Mouse (Mus musculus): ENCODE results near the gene Pa2g4. TPM values are rescaled to one million over a fixed set of nuclear protein-coding genes. Genes with fewer than 3 reads are reported as not detected.
A peak's percentile ranks its signal among the peaks of the same experiment; 100 is the strongest.
"Not testable (repeated sequence)": the region's sequence is repeated elsewhere in the genome, so short reads cannot be mapped to it uniquely, and the experiment has no call there.

Pa2g4 gene
- total RNA-seq, 2 experiments from 2014 or later: 43.4 to 50.5 TPM

DNA sequence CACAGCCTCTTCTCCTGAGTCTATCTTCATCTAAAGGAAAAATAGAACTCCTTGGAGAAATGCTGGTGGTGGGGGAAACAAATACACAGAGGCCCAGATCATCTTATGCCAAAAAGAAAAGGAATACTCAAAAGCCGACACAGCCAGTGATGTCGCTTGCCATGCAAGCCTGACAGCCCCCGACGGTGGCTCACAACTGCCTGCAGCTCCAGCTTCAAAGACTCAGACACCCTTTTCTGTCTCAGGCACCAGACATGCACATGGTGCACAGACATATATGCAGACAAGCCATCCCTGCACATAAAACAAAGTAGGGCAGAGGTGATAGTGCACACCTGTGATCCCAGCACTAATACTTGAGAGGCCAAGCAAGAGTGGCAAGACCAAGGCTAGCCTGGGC lies 13.9 kb upstream of the Pa2g4 start:
- intact Hi-C loops (cut with DNase I): no loop called here
- DNase-seq: no peak

DNA sequence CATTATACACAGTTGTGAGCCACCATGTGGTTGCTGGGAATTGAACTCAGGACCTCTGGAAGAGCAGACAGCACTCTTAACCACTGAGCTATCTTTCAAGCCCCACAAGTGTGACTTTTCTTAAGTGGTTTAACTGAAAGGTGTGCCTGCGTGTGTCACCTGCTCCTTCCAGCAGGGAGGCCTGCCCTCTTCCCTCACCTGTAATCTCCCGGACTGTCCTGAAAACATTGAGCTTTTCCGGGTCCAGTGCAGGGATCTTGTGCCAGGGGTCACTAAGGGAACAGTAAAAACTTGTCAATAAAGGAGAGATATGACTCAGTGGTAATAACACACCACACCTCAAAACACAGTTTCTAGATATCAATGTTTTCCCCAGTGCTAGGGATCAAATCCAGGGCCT lies 13.5 kb upstream of the Pa2g4 start:
- DNase-seq: no peak
- intact Hi-C loops (cut with DNase I): no loop called here

DNA sequence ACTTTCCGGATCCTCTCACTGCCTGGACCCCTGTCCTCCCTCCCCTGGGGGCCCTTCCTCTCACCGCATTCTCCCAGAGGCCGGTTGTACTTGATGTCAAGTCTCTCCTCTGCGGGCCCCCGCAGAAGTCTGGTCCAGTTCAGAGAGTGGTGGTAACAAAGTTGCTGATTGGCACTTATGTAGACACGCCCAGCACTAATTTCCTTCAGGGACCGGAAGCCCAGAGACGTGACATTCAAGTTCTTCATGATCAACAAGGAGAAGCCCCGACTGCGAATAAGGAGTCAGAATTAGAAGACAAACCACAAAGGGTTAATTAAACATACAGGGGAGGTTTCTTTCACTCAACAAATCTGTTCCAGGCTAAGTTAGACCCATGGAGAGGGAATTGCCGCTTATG lies 12.5 kb upstream of the Pa2g4 start:
- no peak for DNase-seq
- intact Hi-C loops (cut with DNase I): no loop called here

DNA sequence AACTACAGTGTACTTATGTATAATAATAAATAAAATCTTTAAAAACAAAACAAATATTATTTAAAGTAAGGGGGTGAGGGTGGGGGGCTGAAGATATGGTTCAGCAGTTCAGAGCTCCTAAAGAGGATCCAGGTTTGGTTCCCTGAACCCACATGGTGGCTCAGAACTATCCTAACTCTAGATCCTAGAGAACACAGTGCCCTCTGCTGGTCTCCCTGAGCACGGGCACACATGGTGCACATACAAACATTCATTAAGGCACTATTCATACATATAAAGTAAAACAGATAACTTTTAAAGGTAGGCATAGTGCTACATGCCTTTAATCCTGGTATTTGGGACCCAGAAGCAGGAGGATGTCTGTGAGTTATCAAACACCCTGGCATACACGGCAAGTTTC lies 9.3 kb upstream of the Pa2g4 start:
- intact Hi-C loops (cut with DNase I): no loop called here

DNA sequence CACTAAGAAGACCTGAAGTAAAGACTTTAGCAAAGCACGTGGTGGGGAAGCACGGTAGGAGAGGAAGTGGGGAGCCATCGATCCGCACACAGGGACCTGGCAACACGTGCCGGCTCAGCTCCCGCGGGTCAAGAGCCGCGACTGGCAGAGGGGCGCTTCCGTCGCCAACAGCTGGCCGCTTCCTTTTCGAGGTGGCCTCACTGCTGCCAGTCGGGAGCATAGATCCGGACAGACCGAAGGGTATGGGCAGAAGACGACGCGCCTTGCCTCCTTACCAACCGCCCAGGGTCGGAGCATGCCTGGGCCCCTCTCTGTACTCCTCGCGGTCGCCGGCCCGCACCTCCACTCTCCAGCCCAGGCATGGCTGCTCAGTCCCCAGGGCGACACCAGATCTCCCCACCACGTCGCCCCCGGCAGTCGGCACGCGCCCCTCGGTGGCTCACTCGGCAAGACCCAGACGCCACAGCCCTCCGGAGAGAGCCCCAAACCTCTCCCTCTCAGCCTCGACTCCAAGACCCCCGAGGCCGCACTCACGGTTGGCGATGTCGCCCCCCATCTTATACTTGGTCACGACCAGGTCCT lies 490 bp downstream of the Pa2g4 start:
- intact Hi-C loops (cut with DNase I): loop anchor here (1.0 to 5.0 kb wide), 3 partner anchors 15 to 107 kb away; partner anchors contain the start of gene Suox
- peak in 1 of 2 experiments; percentile 16 for DNase-seq

More for the DNA sequence above, 9.3 kb upstream of the Pa2g4 start:
- DNase-seq: no peak

DNA sequence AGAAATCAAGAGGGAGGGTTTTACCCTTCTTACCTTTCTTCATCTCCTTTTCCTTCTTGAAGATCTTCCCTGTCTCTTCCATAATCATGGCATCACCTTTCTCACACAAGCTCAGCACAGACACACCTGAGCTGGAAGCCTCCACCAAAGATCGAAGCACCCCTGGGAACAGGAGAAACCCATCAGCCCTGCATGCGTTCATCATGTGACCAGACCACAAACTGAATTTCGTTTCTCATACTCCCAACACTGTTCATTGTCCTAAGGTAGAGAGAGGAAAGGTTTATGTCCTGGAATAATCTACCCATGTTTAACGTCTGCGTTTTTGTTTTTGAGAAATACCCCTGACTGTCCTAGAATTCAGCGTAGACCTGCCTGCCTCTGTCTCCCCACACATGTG lies 2.2 kb downstream of the Pa2g4 start:
- no peak for DNase-seq
- intact Hi-C loops (cut with DNase I): no loop called here

DNA sequence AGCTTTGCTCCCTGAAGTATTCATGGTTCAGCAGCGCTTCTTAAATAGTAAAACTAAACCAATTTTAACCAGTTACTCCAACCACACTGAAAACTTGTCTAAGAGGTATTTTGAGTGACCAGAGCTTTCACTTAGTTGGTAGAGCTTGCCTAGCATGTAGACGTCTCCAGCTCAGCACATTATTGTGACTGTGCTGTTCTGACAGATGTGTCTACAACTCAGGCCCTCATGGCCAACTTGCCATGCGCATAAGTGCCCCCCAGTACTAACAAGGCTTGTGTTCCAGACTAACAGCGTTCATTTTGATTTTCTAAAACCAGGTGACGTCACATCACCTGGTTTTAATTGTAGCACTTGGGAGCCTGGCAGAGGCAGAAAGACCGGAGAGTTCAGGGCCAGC lies 8.8 kb downstream of the Pa2g4 start:
- intact Hi-C loops (cut with DNase I): no loop called here
- no peak for DNase-seq

DNA sequence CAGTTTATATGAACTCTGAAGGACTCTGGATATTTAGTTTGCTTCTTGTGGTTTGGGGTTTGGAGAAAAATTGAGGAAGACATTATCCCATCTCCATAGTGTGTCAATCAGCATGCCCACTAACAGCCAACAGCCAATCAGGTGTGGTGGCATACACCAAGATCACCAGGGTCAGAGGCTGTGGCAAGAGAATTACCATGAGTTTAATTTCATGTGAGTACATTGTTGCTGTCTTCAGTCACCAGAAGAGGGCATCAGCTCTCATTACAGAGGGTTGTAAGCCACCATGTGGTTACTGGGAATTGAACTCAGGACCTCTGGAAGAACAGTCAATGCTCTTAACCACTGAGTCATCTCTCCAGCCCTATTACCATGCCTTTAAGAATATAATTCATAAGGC lies 9.5 kb downstream of the Pa2g4 start:
- intact Hi-C loops (cut with DNase I): no loop called here
- no peak for DNase-seq

DNA sequence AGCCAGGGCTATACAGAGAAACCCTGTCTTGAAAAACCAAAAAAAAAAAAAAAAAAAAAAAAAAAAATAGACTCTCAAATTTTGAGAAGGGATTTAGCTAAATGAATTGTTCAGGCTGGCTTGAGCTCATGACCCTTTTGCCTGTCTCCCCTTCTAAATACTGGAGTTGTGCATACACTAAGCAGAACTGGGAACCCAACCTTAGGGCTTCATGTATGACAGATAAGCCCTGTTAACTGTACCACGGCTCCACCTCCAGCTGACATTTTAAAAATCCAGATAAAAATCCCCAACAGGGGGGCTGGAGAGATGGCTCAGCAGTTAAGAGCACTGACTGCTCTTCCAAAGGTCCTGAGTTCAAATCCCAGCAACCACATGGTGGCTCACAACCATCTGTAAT lies 10.2 kb downstream of the Pa2g4 start:
- DNase-seq; intact Hi-C loops (cut with DNase I): not testable (repeated sequence)

DNA sequence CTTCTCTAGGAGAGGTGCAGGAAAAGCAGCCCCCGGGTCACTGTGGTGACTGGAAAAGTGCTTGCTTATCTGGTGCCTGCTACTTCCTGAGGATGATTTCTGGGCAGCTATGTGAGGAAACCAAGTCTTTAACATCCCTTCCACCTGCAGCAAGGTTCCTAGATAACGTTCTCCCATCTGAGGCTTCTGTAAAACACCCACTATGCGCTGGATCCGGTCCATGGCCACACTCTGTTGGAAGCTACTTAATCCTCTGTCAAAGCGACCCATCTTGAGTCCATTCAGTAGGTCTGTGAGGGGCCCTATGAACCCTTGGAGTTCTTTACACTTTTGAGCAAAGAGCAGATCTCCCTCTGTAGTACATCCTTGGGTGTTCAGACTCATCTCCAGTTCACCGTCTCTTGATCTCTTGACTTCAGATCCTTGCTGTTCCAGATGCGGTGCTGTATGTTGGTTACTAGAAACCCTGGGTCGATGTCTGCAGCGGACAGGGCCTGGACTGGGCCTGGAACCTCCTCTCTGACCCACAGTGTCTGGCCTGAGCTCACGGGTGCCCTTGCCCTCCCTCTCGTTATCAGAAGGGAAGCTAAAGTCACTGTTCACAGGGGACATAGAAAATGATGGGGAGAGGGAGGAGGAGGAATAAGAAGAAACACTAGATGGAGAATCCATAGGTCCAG lies 15.5 kb downstream of the Pa2g4 start:
- DNase-seq: not testable (repeated sequence)
- intact Hi-C loops (cut with DNase I): loop anchor here (1.0 to 5.0 kb wide), 5 partner anchors 15 to 122 kb away; partner anchors contain the start of genes Pa2g4, Rps26 and Suox

DNA sequence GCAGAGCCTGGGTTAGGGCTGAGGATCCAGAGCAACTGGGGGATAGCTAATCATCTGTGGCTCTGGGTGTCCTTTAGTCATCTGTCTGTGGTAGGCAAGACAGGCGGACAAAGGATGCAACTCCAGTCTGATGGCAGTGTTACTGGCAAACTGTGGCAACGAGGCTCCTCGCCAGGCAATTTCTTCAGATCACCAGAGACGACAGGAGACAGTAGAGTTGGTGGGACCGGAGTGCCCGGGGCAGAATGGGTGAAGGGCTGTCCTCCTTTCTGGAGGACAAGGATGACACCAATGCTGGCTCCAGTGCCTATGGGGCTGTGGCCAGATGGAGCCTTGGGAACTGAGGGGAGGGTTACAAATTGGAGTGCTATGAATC lies 16.1 kb downstream of the Pa2g4 start:
- not testable (repeated sequence) for DNase-seq
- intact Hi-C loops (cut with DNase I): loop anchor here (1.0 to 5.0 kb wide), 6 partner anchors 16 to 137 kb away; partner anchors contain the start of genes Nabp2, Pa2g4, Rnf41 and Rps26

DNA sequence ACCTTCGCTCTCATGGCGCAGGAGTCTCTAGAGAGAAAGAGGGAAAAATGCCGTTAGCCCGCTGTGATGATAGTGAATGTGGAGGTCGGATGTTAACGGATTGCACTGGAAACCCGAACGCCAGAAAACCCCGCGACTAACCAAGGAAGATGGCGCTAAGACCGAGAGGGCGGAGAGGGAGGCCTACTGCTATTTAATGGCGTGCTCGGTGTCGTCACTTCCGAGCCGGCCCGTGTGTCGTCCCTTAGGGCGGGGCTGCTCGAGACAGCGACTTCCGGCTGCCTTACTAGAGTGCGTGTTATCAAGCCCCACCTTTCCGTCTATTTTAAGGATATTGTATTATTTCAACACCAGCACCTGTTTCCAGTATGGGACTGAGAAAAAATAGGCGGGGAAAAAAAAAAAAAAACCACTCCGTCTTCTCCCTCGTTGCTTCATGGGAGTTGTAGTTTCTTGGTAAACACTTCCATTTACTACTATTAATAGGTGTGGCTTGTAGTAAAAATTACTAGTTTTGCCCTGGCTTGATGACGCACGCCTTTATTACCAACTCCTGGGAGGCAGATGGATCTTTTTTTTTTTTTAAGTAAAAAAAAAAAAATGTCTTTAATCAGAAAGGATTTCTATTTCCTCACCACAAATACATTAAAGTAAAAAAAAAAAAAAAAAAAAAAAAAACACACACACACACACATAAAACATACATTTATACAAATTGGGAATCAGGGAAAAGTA lies 16.7 kb downstream of the Pa2g4 start, which contains the start of gene Rpl41:
Gene Rpl41 (minus strand): TSS at position 359 of the 735 bp plus-strand sequence.
- intact Hi-C loops (cut with DNase I): loop anchor here (5.0 kb wide), 1 partner anchor 137 kb away; the partner anchor contains the start of genes Nabp2 and Rnf41

DNA sequence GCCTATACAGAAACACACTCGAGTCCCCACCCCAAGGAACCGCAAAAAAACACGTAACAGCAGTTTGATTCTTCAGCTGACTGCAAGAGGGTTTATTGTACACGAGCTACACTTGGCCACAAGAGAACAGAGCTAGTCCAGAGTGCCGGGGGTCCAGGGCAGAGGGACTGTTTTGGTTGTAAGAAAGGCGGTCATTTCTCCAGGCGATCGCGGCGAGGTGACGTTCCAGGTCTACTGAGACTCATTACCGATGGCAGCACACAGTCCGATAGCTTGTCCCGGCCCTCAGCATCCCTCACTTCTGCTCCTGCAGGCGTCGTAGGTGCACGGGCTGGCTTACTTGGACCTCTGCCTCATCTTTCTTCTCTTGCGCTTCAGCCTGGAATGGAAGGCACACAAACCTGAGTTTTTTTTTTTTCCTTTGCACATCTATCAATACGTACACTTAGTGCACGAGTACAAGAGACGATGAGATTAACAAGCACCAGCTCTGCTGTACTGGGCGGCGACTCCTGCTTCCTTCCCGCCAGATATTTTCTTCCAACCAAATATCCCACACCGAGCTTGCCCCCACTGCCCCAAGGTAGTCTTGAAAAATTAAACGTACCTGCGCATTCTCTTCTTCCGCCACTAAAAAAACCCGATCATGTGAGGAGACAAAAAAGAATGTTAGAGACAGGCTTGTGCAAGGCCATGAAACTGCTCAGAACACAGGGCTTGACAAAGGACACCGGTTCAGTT lies 17.6 kb downstream of the Pa2g4 start:
- intact Hi-C loops (cut with DNase I): loop anchor here (5.0 kb wide), 1 partner anchor 136 kb away; the partner anchor contains the start of genes Nabp2 and Rnf41

More for the DNA sequence above, 16.7 kb downstream of the Pa2g4 start, which contains the start of gene Rpl41:
- DNase-seq: peak; percentile 89 to 90

DNA sequence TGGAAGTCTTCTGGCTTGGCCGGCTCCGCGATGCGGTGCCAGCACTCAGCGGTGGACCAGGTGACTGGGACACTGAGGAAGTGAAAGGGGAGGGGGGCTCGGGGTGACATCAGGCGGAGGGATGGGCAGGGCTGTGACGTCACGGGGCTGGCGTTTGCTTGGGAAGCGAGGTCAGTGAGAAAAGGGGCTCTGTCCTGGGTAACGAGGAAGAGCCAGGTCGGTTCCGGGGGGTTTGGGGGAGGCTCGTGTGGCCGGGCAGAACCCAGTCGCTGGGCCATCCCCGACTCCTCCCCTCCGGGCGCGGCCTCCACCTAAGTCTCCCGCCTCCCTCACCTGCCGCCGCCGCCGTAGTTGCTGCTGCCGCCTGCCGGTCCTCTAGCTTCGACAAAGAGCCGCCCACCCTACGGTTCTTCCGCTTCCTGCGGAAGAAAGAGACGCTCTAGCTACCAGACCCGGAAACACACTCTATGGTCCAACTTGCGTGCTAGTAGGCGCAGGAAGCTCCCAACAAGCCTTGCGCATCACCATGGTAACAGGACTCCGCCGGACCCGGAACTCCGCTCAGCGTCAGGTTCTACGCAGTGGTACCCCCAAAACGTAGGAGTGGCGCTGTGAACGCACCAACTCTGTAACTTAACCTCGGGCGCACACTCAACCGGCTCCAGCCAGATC lies 18.3 kb downstream of the Pa2g4 start, which contains the start of gene Zc3h10:
Gene Zc3h10 (minus strand): TSS at position 414 of the 672 bp plus-strand sequence.
- intact Hi-C loops (cut with DNase I): loop anchor here (2.0 to 5.0 kb wide), 2 partner anchors 49 to 135 kb away; partner anchors contain the start of genes Myl6b, Nabp2 and Rnf41
- DNase-seq: peak; percentile 89 to 91

More for the DNA sequence above, 17.6 kb downstream of the Pa2g4 start:
- DNase-seq: not testable (repeated sequence)

DNA sequence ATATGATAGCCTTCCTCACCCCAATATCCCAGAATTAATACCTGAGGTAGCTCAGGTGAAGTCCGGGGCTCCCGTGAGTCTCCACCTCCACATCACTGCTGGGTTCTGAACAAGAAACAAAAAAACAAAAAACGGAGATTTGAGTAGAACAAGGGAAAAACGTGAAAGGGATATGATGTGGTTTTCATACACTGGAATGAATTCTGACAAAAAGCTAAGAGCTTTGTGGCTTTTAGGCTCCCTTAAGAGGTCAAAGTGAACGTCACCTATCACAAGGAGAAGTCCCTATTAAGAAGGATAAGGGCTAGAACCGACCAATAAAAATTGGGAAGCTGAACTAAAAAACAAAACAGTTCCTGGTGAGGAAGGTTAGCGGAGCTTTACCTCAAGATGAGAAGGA lies 19.0 kb downstream of the Pa2g4 start:
- intact Hi-C loops (cut with DNase I): loop anchor here (2.0 to 5.0 kb wide), 2 partner anchors 48 to 134 kb away; partner anchors contain the start of genes Myl6b, Nabp2 and Rnf41
- no peak for DNase-seq

DNA sequence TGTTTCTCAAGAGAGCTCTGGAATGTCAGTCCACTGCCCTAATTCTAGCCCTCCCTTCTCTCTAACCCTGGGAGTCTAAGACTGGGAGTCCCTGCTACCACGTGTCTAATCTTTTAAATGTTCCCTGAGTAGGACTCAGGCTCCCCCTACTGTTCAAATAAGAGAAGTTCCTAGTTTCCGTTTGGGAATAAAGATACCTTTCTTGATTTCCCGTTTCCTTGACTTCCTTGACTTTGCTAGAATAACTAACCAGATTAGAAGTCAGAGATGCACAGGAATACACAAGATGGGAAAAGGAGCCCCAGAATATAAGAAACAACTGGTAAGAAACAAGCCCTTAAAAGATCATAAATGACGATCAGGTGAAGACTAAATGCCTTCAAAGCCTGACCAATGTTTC lies 19.4 kb downstream of the Pa2g4 start:
- no peak for DNase-seq
- intact Hi-C loops (cut with DNase I): loop anchor here (2.0 to 5.0 kb wide), 2 partner anchors 48 to 134 kb away; partner anchors contain the start of genes Myl6b, Nabp2 and Rnf41

DNA sequence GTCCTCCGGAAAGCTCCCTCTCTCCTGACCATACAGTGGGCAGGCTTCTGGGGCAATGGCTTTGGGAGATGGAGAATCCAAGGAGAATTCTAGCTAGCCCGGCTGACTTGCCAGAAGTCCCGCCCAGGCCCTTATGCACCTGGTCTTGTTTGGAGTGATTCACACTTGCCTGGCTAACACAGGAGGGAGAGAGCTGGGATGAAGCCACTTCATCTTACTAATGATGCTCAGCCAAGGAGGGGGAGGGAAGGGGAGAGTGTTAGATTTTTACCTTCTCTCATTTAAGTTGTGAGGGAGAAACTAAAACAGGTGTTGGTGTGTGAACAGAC lies 20.3 kb downstream of the Pa2g4 start:
- intact Hi-C loops (cut with DNase I): loop anchor here (5.0 kb wide), 1 partner anchor 133 kb away; the partner anchor contains the start of genes Nabp2 and Rnf41
- DNase-seq: no peak

DNA sequence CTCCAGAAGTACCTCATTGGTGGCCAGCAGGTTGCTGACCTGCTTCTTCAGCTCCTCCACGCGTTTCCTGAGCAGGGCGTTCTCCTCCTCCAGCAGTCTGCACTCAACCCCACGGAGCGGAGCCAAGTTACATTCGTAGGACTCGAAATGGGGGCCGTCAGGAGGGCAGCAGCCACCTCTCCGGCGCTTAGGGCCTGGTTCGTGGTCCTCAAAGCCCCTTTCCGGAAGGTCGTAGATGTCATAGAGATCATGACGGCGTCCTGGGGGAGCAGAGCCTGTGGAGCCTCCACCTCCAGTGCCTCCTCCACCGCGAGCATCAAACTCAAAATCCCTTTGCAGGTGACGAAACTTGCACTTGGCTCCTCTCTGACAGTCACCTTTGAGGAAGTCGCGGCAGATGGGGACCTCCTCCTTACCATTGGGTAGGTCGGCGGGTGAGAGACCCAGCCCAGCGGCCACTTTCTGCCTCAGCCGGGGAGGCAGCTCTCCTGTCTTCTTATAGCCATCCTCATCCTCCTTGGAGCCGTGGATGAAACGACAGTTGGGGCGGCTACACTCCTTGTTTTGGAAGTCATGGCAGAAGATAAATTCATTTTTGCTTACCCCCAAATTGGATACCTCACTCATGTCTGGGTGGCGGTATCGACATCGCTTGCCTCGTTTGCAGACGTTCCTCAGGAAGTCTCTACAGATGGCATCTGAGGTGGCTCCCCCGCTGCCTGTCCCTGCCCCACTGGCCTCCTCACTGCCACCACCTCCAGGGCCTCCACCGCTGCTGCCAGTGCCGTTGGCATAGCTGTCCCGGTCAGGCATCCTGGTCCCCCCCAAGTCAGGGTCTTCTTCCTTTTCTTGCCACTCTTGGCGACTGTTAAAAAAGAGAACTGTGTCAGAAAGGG lies 20.9 kb downstream of the Pa2g4 start:
- DNase-seq: no peak
- intact Hi-C loops (cut with DNase I): loop anchor here (5.0 kb wide), 1 partner anchor 133 kb away; the partner anchor contains the start of genes Nabp2 and Rnf41

All from heart, postnatal 36 days (tissue).